Mouse (Mus musculus): ENCODE measurements around the gene Lrp4. TPM values are rescaled to one million over a fixed set of nuclear protein-coding genes. Genes with fewer than 3 reads are reported as not detected.
"Not testable (repeated sequence)": the region's sequence is repeated elsewhere in the genome, so short reads cannot be mapped to it uniquely, and the experiment has no call there.

Gene Lrp4
- total RNA-seq, 1 experiment from 2014 or later: 4.7 TPM

- no peak for ATAC-seq (replicated peaks in 1 of 2; ENCODE audit: insufficient read depth in 1 of 2, low FRiP score in 2 of 2, low TSS enrichment in 1 of 2, low read depth in 1 of 2, poor library complexity in 2 of 2, severe bottlenecking in 2 of 2)
Measured at GRCm38 (mm10) chr2:91467613-91468012, 10.3 kb downstream of the Lrp4 start.

GRCm38 (mm10) chr2:91470055-91470647, 12.8 kb downstream of the Lrp4 start:
- ATAC-seq (replicated peaks in 1 of 2; ENCODE audit: insufficient read depth in 1 of 2, low FRiP score in 2 of 2, low TSS enrichment in 1 of 2, low read depth in 1 of 2, poor library complexity in 2 of 2, severe bottlenecking in 2 of 2): no peak

- ATAC-seq (replicated peaks in 1 of 2; ENCODE audit: insufficient read depth in 1 of 2, low FRiP score in 2 of 2, low TSS enrichment in 1 of 2, low read depth in 1 of 2, poor library complexity in 2 of 2, severe bottlenecking in 2 of 2): no peak
Measured at GRCm38 (mm10) chr2:91474358-91474757, 17.0 kb downstream of the Lrp4 start.

- 0 out of 4 replicates have a peak, but pooled peaks of 1 of the 2 experiments have one; percentile 11 for ATAC-seq (replicated peaks in 1 of 2; ENCODE audit: insufficient read depth in 1 of 2, low FRiP score in 2 of 2, low TSS enrichment in 1 of 2, low read depth in 1 of 2, poor library complexity in 2 of 2, severe bottlenecking in 2 of 2)
Measured at GRCm38 (mm10) chr2:91475791-91476190, 18.5 kb downstream of the Lrp4 start.

GRCm38 (mm10) chr2:91476251-91476661, 18.9 kb downstream of the Lrp4 start:
- ATAC-seq (replicated peaks in 1 of 2; ENCODE audit: insufficient read depth in 1 of 2, low FRiP score in 2 of 2, low TSS enrichment in 1 of 2, low read depth in 1 of 2, poor library complexity in 2 of 2, severe bottlenecking in 2 of 2): peak; percentile 71 to 82

- ATAC-seq (replicated peaks in 1 of 2; ENCODE audit: insufficient read depth in 1 of 2, low FRiP score in 2 of 2, low TSS enrichment in 1 of 2, low read depth in 1 of 2, poor library complexity in 2 of 2, severe bottlenecking in 2 of 2): no peak
Measured at GRCm38 (mm10) chr2:91476841-91477240, 19.5 kb downstream of the Lrp4 start.

- ATAC-seq (replicated peaks in 1 of 2; ENCODE audit: insufficient read depth in 1 of 2, low FRiP score in 2 of 2, low TSS enrichment in 1 of 2, low read depth in 1 of 2, poor library complexity in 2 of 2, severe bottlenecking in 2 of 2): no peak
Measured at GRCm38 (mm10) chr2:91480399-91480801, 23.1 kb downstream of the Lrp4 start.

- peak; percentile 62 to 65; a peak in 2 of 4 replicates for ATAC-seq (replicated peaks in 1 of 2; ENCODE audit: insufficient read depth in 1 of 2, low FRiP score in 2 of 2, low TSS enrichment in 1 of 2, low read depth in 1 of 2, poor library complexity in 2 of 2, severe bottlenecking in 2 of 2)
Measured at GRCm38 (mm10) chr2:91480805-91481514, 23.6 kb downstream of the Lrp4 start.

GRCm38 (mm10) chr2:91484698-91485097, 27.4 kb downstream of the Lrp4 start:
- ATAC-seq (replicated peaks in 1 of 2; ENCODE audit: insufficient read depth in 1 of 2, low FRiP score in 2 of 2, low TSS enrichment in 1 of 2, low read depth in 1 of 2, poor library complexity in 2 of 2, severe bottlenecking in 2 of 2): peak; percentile 61 to 76

- no peak for ATAC-seq (replicated peaks in 1 of 2; ENCODE audit: insufficient read depth in 1 of 2, low FRiP score in 2 of 2, low TSS enrichment in 1 of 2, low read depth in 1 of 2, poor library complexity in 2 of 2, severe bottlenecking in 2 of 2)
Measured at GRCm38 (mm10) chr2:91485256-91485655, 27.9 kb downstream of the Lrp4 start.

GRCm38 (mm10) chr2:91487295-91487694, 30.0 kb downstream of the Lrp4 start:
- ATAC-seq (replicated peaks in 1 of 2; ENCODE audit: insufficient read depth in 1 of 2, low FRiP score in 2 of 2, low TSS enrichment in 1 of 2, low read depth in 1 of 2, poor library complexity in 2 of 2, severe bottlenecking in 2 of 2): not testable (repeated sequence)

- ATAC-seq (replicated peaks in 1 of 2; ENCODE audit: insufficient read depth in 1 of 2, low FRiP score in 2 of 2, low TSS enrichment in 1 of 2, low read depth in 1 of 2, poor library complexity in 2 of 2, severe bottlenecking in 2 of 2): no peak
Measured at GRCm38 (mm10) chr2:91492071-91492635, 34.8 kb downstream of the Lrp4 start.

GRCm38 (mm10) chr2:91493981-91494380, 36.7 kb downstream of the Lrp4 start:
- ATAC-seq (replicated peaks in 1 of 2; ENCODE audit: insufficient read depth in 1 of 2, low FRiP score in 2 of 2, low TSS enrichment in 1 of 2, low read depth in 1 of 2, poor library complexity in 2 of 2, severe bottlenecking in 2 of 2): no peak

- ATAC-seq (replicated peaks in 1 of 2; ENCODE audit: insufficient read depth in 1 of 2, low FRiP score in 2 of 2, low TSS enrichment in 1 of 2, low read depth in 1 of 2, poor library complexity in 2 of 2, severe bottlenecking in 2 of 2): peak; percentile 78 to 80
Measured at GRCm38 (mm10) chr2:91498093-91498719, 40.9 kb downstream of the Lrp4 start.

- no peak for ATAC-seq (replicated peaks in 1 of 2; ENCODE audit: insufficient read depth in 1 of 2, low FRiP score in 2 of 2, low TSS enrichment in 1 of 2, low read depth in 1 of 2, poor library complexity in 2 of 2, severe bottlenecking in 2 of 2)
Measured at GRCm38 (mm10) chr2:91508076-91508475, 50.8 kb downstream of the Lrp4 start.

- no peak for ATAC-seq (replicated peaks in 1 of 2; ENCODE audit: insufficient read depth in 1 of 2, low FRiP score in 2 of 2, low TSS enrichment in 1 of 2, low read depth in 1 of 2, poor library complexity in 2 of 2, severe bottlenecking in 2 of 2)
Measured at GRCm38 (mm10) chr2:91517186-91517585, 59.9 kb downstream of the Lrp4 start.

- peak; percentile 100 for ATAC-seq (replicated peaks in 1 of 2; ENCODE audit: insufficient read depth in 1 of 2, low FRiP score in 2 of 2, low TSS enrichment in 1 of 2, low read depth in 1 of 2, poor library complexity in 2 of 2, severe bottlenecking in 2 of 2)
Measured at GRCm38 (mm10) chr2:91526294-91527146, 69.2 kb downstream of the Lrp4 start, which contains the start of gene Ckap5. Ckap5 (plus strand) TSS chr2:91526762.

Measured in hematopoietic stem cell, adult 5-6 weeks (primary cell).